Comparison of ENCODE assay signal across 9 mouse cellular contexts in genomic region chr7:98704276-98704675, GRCm38 (mm10). TPM values are rescaled to one million over a fixed set of nuclear protein-coding genes. Genes with fewer than 3 reads are reported as not detected.
A peak's percentile ranks its signal among the peaks of the same experiment; 100 is the strongest.
DNase-seq lines count a peak whose midpoint lies in the region; ATAC-seq and TF ChIP-seq lines count a peak whose summit lies in the region.
"Had no signal": no experiment of that assay in that cellular context is flagged by ENCODE, and none has a peak within 500 bp of the region (broad histone marks: within the 10 kb centered on the region; RNA-seq: fewer than 3 reads in every experiment).

No protein-coding gene starts in this region.

- in situ Hi-C loops in CH12.LX (cut with MboI; ENCODE audit: low pct_ligation_motif_present, low pct_unique_long_range_greater_than_20kb, low sequenced_read_pairs) = no loop called here

- peaks cover 40% of the 10 kb centered on the region for H3K79me2 ChIP-seq in CH12.LX (replicated peaks; ENCODE audit: control insufficient read depth, extremely low read depth, insufficient read depth, poor library complexity, severe bottlenecking)

- dilution Hi-C loops in CH12.LX (cut with MboI; ENCODE audit: extremely low pct_ligation_motif_present, extremely low pct_unique_long_range_greater_than_20kb, low sequenced_read_pairs) = no loop called here

- no peak for TF ChIP-seq EP300 in CH12.LX (IDR thresholded peaks at IDR 0.05; ENCODE audit: low read length)
- no peak for TF ChIP-seq EP300 in liver, embryonic 14.5 days (IDR thresholded peaks at IDR 0.05; ENCODE audit: low read depth)

- DNase-seq in gastrocnemius, adult 2 months = no peak
- no peak for DNase-seq in gastrocnemius, postnatal 4 days (ENCODE audit: low spot score in 2 of 2)
- no peak for DNase-seq in CH12.LX (ENCODE audit: extremely low read depth)
- DNase-seq in liver, embryonic 14.5 days (ENCODE audit: low read depth in 3 of 3, low spot score in 3 of 3) = no peak
- DNase-seq in left cerebral cortex, postnatal 10 days (ENCODE audit: extremely low spot score in 1 of 2, low spot score in 2 of 2) = no peak
- no peak for DNase-seq in urinary bladder, postnatal 14 days (ENCODE audit: low spot score)
- DNase-seq: B cell, adult 2 months had no signal

- peak overlapping the region; percentile 100 for H3K4me3 ChIP-seq in gastrocnemius, adult 2 months
- peak overlapping the region; percentile 37 to 97 (median 86) for H3K4me3 ChIP-seq in CH12.LX (replicated peaks in 1 of 3; ENCODE audit: low read depth in 2 of 3, low read length in 2 of 3, poor library complexity in 1 of 3)
- H3K4me3 ChIP-seq in heart, embryonic 16.5 days (ENCODE audit: low read length) = peak overlapping the region; percentile 99
- H3K4me3 ChIP-seq in liver, embryonic 14.5 days (ENCODE audit: insufficient read depth in 1 of 2, low read depth in 2 of 2, low read length in 2 of 2) = peak overlapping the region; percentile 47 to 90

- no peak for TF ChIP-seq RAD21 in CH12.LX (IDR thresholded peaks at IDR 0.05; ENCODE audit: low read depth, low read length)

- peaks cover 3 to 11% of the 10 kb centered on the region in 2 experiments for H3K36me3 ChIP-seq in CH12.LX (replicated peaks in 1 of 2; ENCODE audit: control insufficient read depth in 1 of 2, insufficient read depth in 1 of 2, low read length in 1 of 2)
- no peaks in the 10 kb centered on the region for H3K36me3 ChIP-seq in heart, embryonic 16.5 days (ENCODE audit: control insufficient read depth, insufficient read depth)
- H3K36me3 ChIP-seq in liver, embryonic 14.5 days (replicated peaks; ENCODE audit: control insufficient read depth, insufficient read depth, low read depth) = no peaks in the 10 kb centered on the region

- peak overlapping the region; percentile 99 for H3K4me2 ChIP-seq in CH12.LX (ENCODE audit: insufficient read depth, low read depth, poor library complexity, severe bottlenecking)
- peak overlapping the region; percentile 87 for H3K4me2 ChIP-seq in heart, embryonic 16.5 days (ENCODE audit: low read depth, low read length)
- peak overlapping the region; percentile 86 for H3K4me2 ChIP-seq in liver, embryonic 14.5 days (ENCODE audit: low read depth)

- H3K27ac ChIP-seq in gastrocnemius, adult 2 months = no peak overlapping the region
- no peak overlapping the region for H3K27ac ChIP-seq in CH12.LX (ENCODE audit: insufficient read depth, low read depth)
- no peak overlapping the region for H3K27ac ChIP-seq in heart, embryonic 16.5 days (ENCODE audit: low read length)
- H3K27ac ChIP-seq in liver, embryonic 14.5 days = no peak overlapping the region

- no peak for TF ChIP-seq CTCF in gastrocnemius, adult 2 months (IDR thresholded peaks at IDR 0.05)
- no peak for TF ChIP-seq CTCF in CH12.LX (conservative IDR thresholded peaks at IDR 0.05 in 1 of 2, IDR thresholded peaks at IDR 0.05 in 1 of 2; ENCODE audit: low read depth in 2 of 2, low read length in 2 of 2)
- TF ChIP-seq CTCF in liver, embryonic 14.5 days (IDR thresholded peaks at IDR 0.05; ENCODE audit: low read depth) = no peak

- no peaks in the 10 kb centered on the region for H3K27me3 ChIP-seq in CH12.LX (replicated peaks)
- H3K27me3 ChIP-seq in heart, embryonic 16.5 days (ENCODE audit: control insufficient read depth, insufficient read depth, low read length) = no peaks in the 10 kb centered on the region
- H3K27me3 ChIP-seq in liver, embryonic 14.5 days (ENCODE audit: control insufficient read depth, insufficient read depth, low read length) = no peaks in the 10 kb centered on the region

- H3K9ac ChIP-seq in CH12.LX (ENCODE audit: insufficient read depth, low read depth) = peak overlapping the region; percentile 72
- H3K9ac ChIP-seq in heart, embryonic 16.5 days (ENCODE audit: low read length) = peak overlapping the region; percentile 98
- peak overlapping the region; percentile 92 for H3K9ac ChIP-seq in liver, embryonic 14.5 days (replicated peaks)

- intact Hi-C loops in gastrocnemius, adult 2 months (cut with DNase I) = no loop called here
- intact Hi-C loops in left cerebral cortex, postnatal 10 days (cut with DNase I) = loop anchor here (5.0 to 10.0 kb wide), 2 partner anchors 47 to 219 kb away; partner anchors contain the start of genes Emsy and Lrrc32

- H3K4me1 ChIP-seq in CH12.LX (ENCODE audit: control insufficient read depth in 1 of 2, insufficient read depth in 2 of 2) = peaks cover 0 to 25% of the 10 kb centered on the region in 2 experiments; a peak in 1 of 4 replicates
- H3K4me1 ChIP-seq in heart, embryonic 16.5 days (ENCODE audit: control insufficient read depth, insufficient read depth, low read length) = peaks cover 24% of the 10 kb centered on the region
- peaks cover 11 to 16% of the 10 kb centered on the region in 2 experiments for H3K4me1 ChIP-seq in liver, embryonic 14.5 days (replicated peaks; ENCODE audit: control insufficient read depth in 2 of 2, insufficient read depth in 2 of 2, low read length in 1 of 2)

- no peak for ATAC-seq in heart, embryonic 16.5 days (replicated peaks; ENCODE audit: extremely low read depth, insufficient read depth, low FRiP score)
- ATAC-seq in liver, embryonic 14.5 days (ENCODE audit: insufficient read depth) = no peak
- ATAC-seq in monocyte, adult 5-6 weeks (replicated peaks; ENCODE audit: insufficient number of reproducible peaks, low FRiP score, low TSS enrichment, poor library complexity, severe bottlenecking) = no peak

- H3K9me3 ChIP-seq in CH12.LX (replicated peaks; ENCODE audit: low read length) = no peaks in the 10 kb centered on the region
- H3K9me3 ChIP-seq in heart, embryonic 16.5 days (replicated peaks; ENCODE audit: control insufficient read depth, low read length) = no peaks in the 10 kb centered on the region
- no peaks in the 10 kb centered on the region for H3K9me3 ChIP-seq in liver, embryonic 14.5 days (ENCODE audit: control insufficient read depth, low read length)

- TF ChIP-seq POLR2A in CH12.LX (IDR thresholded peaks at IDR 0.05; ENCODE audit: low read depth, low read length) = no peak

- 53% methylated on average over 5 of the region's 5 CpGs for WGBS in heart, embryonic 16.5 days
- 33% methylated on average over 5 of the region's 5 CpGs for WGBS in liver, embryonic 14.5 days (ENCODE audit: insufficient replicate concordance)

TF ChIP-seq in CH12.LX, 34 proteins besides CTCF, POLR2A, EP300 and RAD21:
- TF ChIP-seq SIN3A (IDR thresholded peaks at IDR 0.05; ENCODE audit: low read length) = 0 out of 2 replicates have a peak, but pooled peaks have one; percentile 26
- TF ChIP-seq UBTF (IDR thresholded peaks at IDR 0.05; ENCODE audit: low read depth, low read length) = no peak
TF ChIP-seq in CH12.LX: peak in this region for 1.

RNA-seq across cellular contexts. Expression of gene Thap12, which starts 1.4 kb away (rescaled TPM):
- 100 to 1,000 TPM; 118 to 136 TPM for total RNA-seq in gastrocnemius, adult 2 months (2021)
- 10 to 100 TPM; 63.2 to 72.8 TPM for total RNA-seq in gastrocnemius, postnatal 4 days (2021)
- total RNA-seq in CH12.LX (2012; rRNA removed) (29.6 and 37.4 TPM in 2 replicates), CH12.LX (2014; rRNA removed) (92.9 and 102 TPM in 2 replicates)
- 60.7 and 70.1 TPM in 2 replicates for polyA plus RNA-seq in CH12.LX (2012; ENCODE audit: insufficient read length, low read depth)
- polyA plus RNA-seq in heart, embryonic 16.5 days (2015; fragmentation: Nextera tagmentation; extraction: Ambion mirVana) = 36.6 and 40.6 TPM in 2 replicates
- polyA plus RNA-seq in liver, embryonic 14.5 days (2012; rRNA removed) = 5.4 and 9.5 TPM in 2 replicates
- 13.6 and 13.8 TPM in 2 replicates for polyA plus RNA-seq in liver, embryonic 14.5 days (2014; fragmentation: Nextera tagmentation; extraction: Ambion mirVana)
- 32.9 to 43.6 TPM (median 40.7 TPM) in 3 replicates for total RNA-seq in monocyte, adult 5-6 weeks (2017)
- 10 to 100 TPM; 65.7 to 66.5 TPM for total RNA-seq in left cerebral cortex, postnatal 10 days (2021)

RNA-seq across cellular contexts. Expression of gene Emsy, which starts 47.7 kb away (rescaled TPM):
- 10 to 100 TPM; 19.7 to 22.3 TPM for total RNA-seq in gastrocnemius, adult 2 months (2021)
- 10 to 100 TPM; 30.4 to 36.9 TPM for total RNA-seq in gastrocnemius, postnatal 4 days (2021)
- total RNA-seq in CH12.LX (2012; rRNA removed) = 14.6 and 15.0 TPM in 2 replicates
- total RNA-seq in CH12.LX (2014; rRNA removed) = 11.2 and 12.3 TPM in 2 replicates
- polyA plus RNA-seq in CH12.LX (2012; ENCODE audit: insufficient read length, low read depth) = 19.8 and 25.2 TPM in 2 replicates
- 20.5 and 22.3 TPM in 2 replicates for polyA plus RNA-seq in heart, embryonic 16.5 days (2015; fragmentation: Nextera tagmentation; extraction: Ambion mirVana)
- 8.0 and 8.6 TPM in 2 replicates for polyA plus RNA-seq in liver, embryonic 14.5 days (2012; rRNA removed)
- polyA plus RNA-seq in liver, embryonic 14.5 days (2014; fragmentation: Nextera tagmentation; extraction: Ambion mirVana) = 7.5 and 8.0 TPM in 2 replicates
- total RNA-seq in monocyte, adult 5-6 weeks (2017) = 40.2 to 72.1 TPM (median 41.5 TPM) in 3 replicates
- 10 to 100 TPM; 57.1 to 57.2 TPM for total RNA-seq in left cerebral cortex, postnatal 10 days (2021)
